Mouse (Mus musculus) kidney, adult 2 months (tissue): ENCODE measurements around the gene Dgat2. TPM values are rescaled to one million over a fixed set of nuclear protein-coding genes. Genes with fewer than 3 reads are reported as not detected.

Source experiments
- DNase-seq: peaks from one replicate; pipeline ENCODE4 v3.0.0; 2021
- H3K27ac ChIP-seq: fragments of 200-500 bp; 2 replicates; pipeline ENCODE4 v1.5.1; 2012; ENCODE audit warnings: low read depth, low read length, control low read depth, inconsistent platforms; ENCODE audit not compliant: insufficient read depth
- H3K27me3 ChIP-seq: fragments of 200-500 bp; replicated peaks from 2 replicates; pipeline ENCODE4 v1.6.1; 2012; ENCODE audit warnings: mild to moderate bottlenecking, moderate library complexity, low read length, inconsistent platforms; ENCODE audit not compliant: control insufficient read depth, insufficient read depth
- H3K36me3 ChIP-seq: fragments of 200-500 bp; 2 replicates; pipeline ENCODE4 v1.6.1; 2012; ENCODE audit warnings: mild to moderate bottlenecking, moderate library complexity, low read length, inconsistent platforms; ENCODE audit not compliant: control insufficient read depth, insufficient read depth
- H3K4me1 ChIP-seq: fragments of 200-500 bp; 2 replicates; pipeline ENCODE4 v1.6.1; 2011; ENCODE audit warnings: low read length; ENCODE audit not compliant: control insufficient read depth, insufficient read depth
- H3K4me3 ChIP-seq: fragments of 200-500 bp; 2 replicates; pipeline ENCODE4 v1.5.1; 2011; ENCODE audit warnings: mild to moderate bottlenecking, low read depth, low read length, control low read depth; ENCODE audit not compliant: insufficient read depth
- CTCF ChIP-seq: fragments of 200-500 bp; conservative IDR thresholded peaks from 2 replicates; pipeline ENCODE4 v1.5.1; 2011; ENCODE audit warnings: low read depth, mild to moderate bottlenecking, control low read depth, low read length, moderate library complexity, mixed read lengths; ENCODE audit not compliant: insufficient read depth, insufficient read length
- POLR2A ChIP-seq: fragments of 200-500 bp; IDR thresholded peaks from one replicate; pipeline ENCODE4 v1.6.1; 2011; ENCODE audit warnings: low read depth, low read length, control low read depth
- WGBS: fragments of 180-500 bp; shearing (Covaris S2); methylation state at CpG from one replicate; pipeline ENCODE4 v1.1.7; 2018; 5-methylcytosine and 5-hydroxymethylcytosine counted together
- polyA plus RNA-seq: library from polyadenylated mRNA; depleted of rRNA; stranded (reverse); fragments of >200 nt; gene quantifications from 2 replicates; pipeline ENCODE4 v1.2.3, GENCODE M21; 2012; rRNA removed

The Dgat2 gene
- polyA plus RNA-seq, 1 experiment: 286 TPM

DNA sequence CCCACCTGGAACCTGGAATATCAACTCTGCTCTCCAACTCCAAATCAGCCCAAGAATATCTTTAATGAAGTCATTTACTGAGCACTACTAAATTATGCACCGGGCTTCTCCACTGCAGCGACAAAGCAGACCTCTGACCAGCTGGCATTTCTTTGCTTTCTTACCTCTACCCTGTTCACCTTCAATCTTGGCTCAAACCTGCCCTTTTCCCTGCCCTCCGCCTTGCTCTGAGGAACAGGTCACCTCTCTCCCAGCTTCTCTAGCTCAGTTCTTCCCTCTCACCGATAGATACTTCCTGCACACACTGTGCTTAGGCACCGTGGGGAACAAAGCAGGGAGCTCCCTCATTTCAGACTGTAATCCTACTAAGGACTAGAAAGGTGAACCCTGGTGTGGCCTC lies 59.9 kb downstream of the Dgat2 start:
- Histone ChIP-seq H3K27ac (0 out of 2 replicates have a peak overlapping the region, but pooled peaks have one; percentile 5), H3K4me3 (no peak overlapping the region), H3K4me1 (peaks cover 18% of the 10 kb centered on the region), H3K27me3 (no peaks in the 10 kb centered on the region), H3K36me3 (no peaks in the 10 kb centered on the region)
- TF ChIP-seq CTCF (no peak), POLR2A (no peak)
- 41% methylated on average over 5 of the region's 5 CpGs for WGBS
- peak; percentile 59 for DNase-seq

DNA sequence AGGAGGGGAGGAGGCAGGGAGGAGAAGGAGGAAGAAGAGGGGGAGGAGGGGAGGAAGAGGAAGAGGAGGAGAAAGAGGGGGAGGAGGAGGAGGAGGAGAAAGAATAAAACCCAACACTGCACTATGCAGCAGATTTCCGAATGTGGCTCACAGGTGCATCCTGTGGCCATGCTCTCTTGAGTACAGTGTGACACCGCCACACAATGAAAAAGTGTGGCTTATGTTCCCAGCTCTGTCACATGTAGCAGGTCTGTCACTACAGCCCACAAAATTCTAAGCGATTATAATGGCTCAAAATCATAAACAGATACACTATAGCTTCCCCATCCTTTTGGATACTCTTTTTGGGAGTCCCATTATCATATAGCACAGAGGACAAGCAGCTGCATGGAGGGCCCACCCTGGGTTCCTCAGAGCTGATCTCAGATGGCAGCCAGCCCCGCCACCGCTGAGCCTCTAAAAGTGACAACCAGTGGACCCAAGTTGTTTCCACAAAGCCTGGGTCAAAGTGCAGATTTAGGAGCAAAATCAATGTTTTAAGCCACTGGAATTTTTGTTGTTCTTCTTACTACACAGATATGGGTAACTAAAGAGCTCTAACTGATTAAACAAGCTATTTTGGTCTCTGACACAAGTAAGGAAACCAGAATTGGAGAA lies 61.5 kb downstream of the Dgat2 start:
- Histone ChIP-seq H3K27me3 (no peaks in the 10 kb centered on the region), H3K27ac (no peak overlapping the region), H3K36me3 (no peaks in the 10 kb centered on the region), H3K4me1 (peaks cover 11% of the 10 kb centered on the region), H3K4me3 (no peak overlapping the region)
- WGBS: 69% methylated on average over 5 of the region's 5 CpGs
- TF ChIP-seq POLR2A: no peak
- TF ChIP-seq CTCF: no peak
- no peak for DNase-seq

DNA sequence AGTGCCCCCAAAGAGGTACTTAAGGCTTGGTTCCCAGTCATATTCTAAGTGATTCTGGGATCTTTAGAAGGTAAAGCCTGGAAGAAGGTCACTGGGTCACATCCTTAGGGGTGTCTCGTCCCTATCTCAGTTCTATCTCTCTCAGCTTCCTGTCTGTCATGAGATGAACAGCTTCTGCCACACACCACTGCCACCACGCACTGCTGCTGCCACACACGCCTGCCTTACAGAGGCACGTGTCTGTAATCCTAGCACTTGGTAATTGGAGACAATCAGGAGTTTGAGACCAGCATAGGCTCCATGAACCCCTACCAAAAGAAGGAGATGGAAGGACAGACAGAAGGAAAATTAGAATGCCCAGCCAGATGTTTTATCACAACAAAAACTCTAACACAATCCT lies 62.4 kb downstream of the Dgat2 start:
- no peaks in the 10 kb centered on the region for H3K36me3 ChIP-seq
- no peak for DNase-seq
- H3K4me1 ChIP-seq: peaks cover 10% of the 10 kb centered on the region
- H3K4me3 ChIP-seq: no peak overlapping the region
- no peaks in the 10 kb centered on the region for H3K27me3 ChIP-seq
- WGBS: 62% methylated on average over 4 of the region's 4 CpGs
- TF ChIP-seq POLR2A (no peak), CTCF (no peak)
- no peak overlapping the region for H3K27ac ChIP-seq

DNA sequence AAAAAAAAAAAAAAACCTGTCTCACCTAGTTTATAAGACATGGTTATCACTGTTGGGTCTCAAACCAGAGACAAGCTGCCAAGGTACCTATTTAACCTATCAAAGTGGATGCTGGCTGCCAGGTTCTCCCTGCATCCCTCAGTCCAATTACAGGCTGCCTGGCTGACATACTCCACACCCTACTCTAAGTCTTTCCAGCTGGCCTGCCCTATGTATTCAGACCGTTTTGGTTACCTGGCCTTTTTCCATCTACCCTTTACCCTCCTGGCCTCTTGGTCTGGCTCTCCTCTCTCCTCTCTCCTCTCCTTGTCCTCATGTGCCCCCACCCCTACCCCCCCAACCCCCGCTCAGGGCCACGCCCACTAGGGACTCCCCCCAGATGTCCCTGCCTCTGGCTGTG lies 65.7 kb downstream of the Dgat2 start:
- H3K4me1 ChIP-seq: peaks cover 13% of the 10 kb centered on the region
- H3K27ac ChIP-seq: no peak overlapping the region
- TF ChIP-seq CTCF: no peak
- TF ChIP-seq POLR2A: no peak
- no peak overlapping the region for H3K4me3 ChIP-seq
- peak; percentile 46 for DNase-seq
- WGBS: 64% methylated on average over 3 of the region's 3 CpGs
- H3K36me3 ChIP-seq: no peaks in the 10 kb centered on the region
- H3K27me3 ChIP-seq: no peaks in the 10 kb centered on the region

DNA sequence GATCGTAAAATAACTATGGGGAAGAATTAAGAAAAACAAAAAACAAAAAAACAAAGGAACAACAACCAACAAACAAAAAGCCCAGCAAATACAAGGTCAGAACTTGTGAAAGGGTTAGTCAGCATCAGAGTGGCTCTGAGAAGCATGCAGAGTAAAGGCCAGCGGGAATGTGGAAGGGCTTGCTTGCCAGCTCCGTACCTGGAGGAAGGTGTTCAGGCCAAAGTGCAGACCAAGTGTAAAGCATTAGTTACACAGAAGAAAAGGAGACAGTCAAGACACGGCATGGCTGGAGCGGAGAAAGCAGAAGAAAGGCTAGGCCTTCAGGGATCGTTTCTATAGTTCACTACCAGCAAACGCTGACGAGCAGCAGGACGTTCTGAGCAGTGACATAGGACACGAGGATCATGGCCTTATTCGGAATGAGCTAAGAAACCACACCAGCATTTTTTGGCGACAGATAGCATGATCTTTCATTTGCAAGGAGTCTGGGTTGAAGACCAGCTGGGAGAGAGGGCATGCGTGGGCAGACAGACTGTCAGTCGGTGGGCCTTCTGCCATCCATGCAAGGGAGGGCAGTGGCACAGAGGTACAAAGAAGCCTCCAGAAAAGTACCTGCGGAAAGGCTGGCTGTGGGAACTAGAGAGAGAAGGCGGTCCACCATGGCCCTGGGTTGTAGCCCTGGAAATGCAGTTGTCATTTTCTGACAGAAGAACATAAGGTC lies 68.4 kb downstream of the Dgat2 start:
- 65% methylated on average over 16 of the region's 16 CpGs for WGBS
- no peaks in the 10 kb centered on the region for H3K36me3 ChIP-seq
- TF ChIP-seq POLR2A (no peak), CTCF (no peak)
- 0 out of 2 replicates have a peak overlapping the region, but pooled peaks have one; percentile 30 for H3K27ac ChIP-seq
- DNase-seq: peak; percentile 73
- H3K27me3 ChIP-seq: no peaks in the 10 kb centered on the region
- no peak overlapping the region for H3K4me3 ChIP-seq
- H3K4me1 ChIP-seq: peaks cover 11% of the 10 kb centered on the region

DNA sequence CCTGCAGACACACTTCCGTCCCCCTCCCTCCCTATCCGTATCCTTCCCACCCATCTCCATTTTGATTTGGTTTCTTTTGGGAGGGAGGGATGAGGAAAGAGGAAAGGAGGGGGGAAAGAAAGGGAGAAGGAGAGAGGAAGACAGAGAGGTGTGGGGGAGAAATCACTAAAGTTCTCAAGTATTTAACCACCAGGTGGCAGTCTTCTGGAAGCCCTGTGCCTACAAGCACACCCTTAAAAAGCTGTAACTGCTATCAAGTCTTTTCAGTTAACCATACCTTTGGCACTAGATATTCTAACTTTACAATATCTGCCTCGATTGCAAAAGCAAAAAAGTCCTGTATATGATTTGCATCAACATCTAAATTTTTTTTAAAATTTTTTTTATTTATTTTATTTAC lies 75.0 kb downstream of the Dgat2 start:
- Histone ChIP-seq H3K36me3 (no peaks in the 10 kb centered on the region), H3K4me1 (peaks cover 10% of the 10 kb centered on the region), H3K27me3 (no peaks in the 10 kb centered on the region), H3K27ac (no peak overlapping the region), H3K4me3 (no peak overlapping the region)
- TF ChIP-seq POLR2A (no peak), CTCF (peak; percentile 25; the same call in 1 of the 2 replicates)
- peak; percentile 62 for DNase-seq
- 42% methylated on average over 3 of the region's 3 CpGs for WGBS

DNA sequence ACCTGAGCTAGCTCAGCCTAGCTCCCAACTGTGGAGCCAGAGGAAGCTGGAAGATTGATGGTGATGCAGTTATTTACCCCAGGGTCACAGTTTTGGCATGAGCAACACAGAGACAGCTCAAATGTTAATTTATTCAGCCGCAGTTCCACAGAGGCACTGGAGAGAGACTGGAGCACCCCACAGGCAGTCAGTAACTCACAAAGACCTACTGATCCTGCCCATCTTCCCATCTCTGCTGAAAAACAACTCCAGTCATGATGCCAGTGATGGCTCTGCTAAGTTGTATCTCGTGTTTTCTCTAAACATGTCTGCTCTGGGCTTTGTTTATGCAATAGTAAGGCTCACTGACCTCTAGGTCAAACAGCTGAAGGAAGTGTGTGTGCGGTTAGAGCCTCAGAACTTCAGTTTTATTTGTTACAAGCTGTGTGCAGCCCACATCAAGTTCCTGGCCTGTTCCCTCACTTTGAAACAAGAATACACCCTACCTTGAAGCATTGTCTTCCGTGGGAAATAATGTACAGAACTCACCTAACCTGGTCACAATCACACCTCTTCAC lies 75.7 kb downstream of the Dgat2 start:
- WGBS: 42% methylated on average over 4 of the region's 4 CpGs
- no peak overlapping the region; the same call in 1 of the 2 replicates for H3K27ac ChIP-seq

More for the DNA sequence above, 75.7 kb downstream of the Dgat2 start:
- peak; percentile 56 for DNase-seq
- H3K27me3 ChIP-seq: no peaks in the 10 kb centered on the region
- peaks cover 18% of the 10 kb centered on the region for H3K4me1 ChIP-seq
- H3K4me3 ChIP-seq: no peak overlapping the region
- TF ChIP-seq POLR2A: no peak
- TF ChIP-seq CTCF: no peak
- no peaks in the 10 kb centered on the region for H3K36me3 ChIP-seq

Other genes starting within 250 kb of the Dgat2 start
- 8.0 and 17.0 TPM in 2 replicates for gene Uvrag, start 41.6 kb downstream of the Dgat2 start, polyA plus RNA-seq
- 29.6 and 29.7 TPM in 2 replicates for gene Mogat2, start 55.9 kb upstream of the Dgat2 start, polyA plus RNA-seq
- gene Map6, start 84.7 kb upstream of the Dgat2 start, polyA plus RNA-seq: 1.8 and 2.4 TPM in 2 replicates
- gene Serpinh1, start 170.5 kb upstream of the Dgat2 start, polyA plus RNA-seq: 127 and 150 TPM in 2 replicates
- gene Gdpd5, start 198.7 kb upstream of the Dgat2 start, polyA plus RNA-seq: 10.4 and 11.5 TPM in 2 replicates